Mouse (Mus musculus): Measurements from ENCODE around the gene Tyro3. TPM values are rescaled to one million over a fixed set of nuclear protein-coding genes. Genes with fewer than 3 reads are reported as not detected.

Gene Tyro3
- polyA plus RNA-seq, 1 experiment from 2014 or later: 19.2 TPM

GRCm38 (mm10) chr2:119798246-119798927 is 854 bp downstream of the Tyro3 start:
- Histone ChIP-seq H3K4me2 (peak overlapping the region; percentile 97), H3K27me3 (peaks cover 46% of the 10 kb centered on the region), H3K4me3 (no peak overlapping the region), H3K36me3 (no peaks in the 10 kb centered on the region), H3K4me1 (replicated peaks) (peaks cover 44% of the 10 kb centered on the region), H3K9ac (no peak overlapping the region), H3K27ac (replicated peaks) (no peak overlapping the region), H3K9me3 (no peaks in the 10 kb centered on the region)
- ATAC-seq (ENCODE audit: low read depth): no peak
- 9% methylated on average over 13 of the region's 13 CpGs for WGBS

GRCm38 (mm10) chr2:119799181-119799960 is 1.8 kb downstream of the Tyro3 start:
- peak; percentile 76 for ATAC-seq (ENCODE audit: low read depth)
- H3K4me2 ChIP-seq: peak overlapping the region; percentile 97
- peak overlapping the region; percentile 77 for H3K4me3 ChIP-seq
- H3K9ac ChIP-seq: peak overlapping the region; percentile 92
- 0 out of 2 replicates have a peak overlapping the region, but pooled peaks have one; percentile 33 for H3K27ac ChIP-seq (replicated peaks)
- whole genome bisulfite sequencing: under 1% methylated on average over 48 of the region's 89 CpGs
- H3K27me3 ChIP-seq: peaks cover 44% of the 10 kb centered on the region
- H3K36me3 ChIP-seq: no peaks in the 10 kb centered on the region
- H3K9me3 ChIP-seq: no peaks in the 10 kb centered on the region
- peaks cover 53% of the 10 kb centered on the region for H3K4me1 ChIP-seq (replicated peaks)

GRCm38 (mm10) chr2:119799961-119800550 is 2.5 kb downstream of the Tyro3 start:
- Histone ChIP-seq H3K4me3 (peak overlapping the region; percentile 77), H3K4me1 (replicated peaks) (peaks cover 60% of the 10 kb centered on the region), H3K9me3 (no peaks in the 10 kb centered on the region), H3K27ac (replicated peaks) (0 out of 2 replicates have a peak overlapping the region, but pooled peaks have one; percentile 33), H3K4me2 (peak overlapping the region; percentile 97), H3K36me3 (no peaks in the 10 kb centered on the region), H3K27me3 (peaks cover 41% of the 10 kb centered on the region), H3K9ac (peak overlapping the region; percentile 92)
- ATAC-seq (ENCODE audit: low read depth): peak; percentile 6; the same call in 1 of the 2 replicates
- WGBS: 1% methylated on average over 20 of the region's 27 CpGs

GRCm38 (mm10) chr2:119800876-119801846 is 3.6 kb downstream of the Tyro3 start:
- H3K36me3 ChIP-seq: no peaks in the 10 kb centered on the region
- H3K27ac ChIP-seq (replicated peaks): no peak overlapping the region
- ATAC-seq (ENCODE audit: low read depth): no peak
- H3K27me3 ChIP-seq: peaks cover 37% of the 10 kb centered on the region
- peaks cover 66% of the 10 kb centered on the region for H3K4me1 ChIP-seq (replicated peaks)
- peak overlapping the region; percentile 97 for H3K4me2 ChIP-seq
- H3K4me3 ChIP-seq: peak overlapping the region; percentile 77
- H3K9me3 ChIP-seq: no peaks in the 10 kb centered on the region
- 57% methylated on average over 15 of the region's 15 CpGs for WGBS
- peak overlapping the region; percentile 92 for H3K9ac ChIP-seq

- peak overlapping the region; percentile 4; the same call in 1 of the 2 replicates for H3K4me2 ChIP-seq
These were observed 5.5 kb downstream of the Tyro3 start for GRCm38 (mm10) chr2:119802767-119803617.

GRCm38 (mm10) chr2:119803618-119804274 is 6.2 kb downstream of the Tyro3 start:
- Histone ChIP-seq H3K4me3 (no peak overlapping the region), H3K4me2 (no peak overlapping the region), H3K9me3 (no peaks in the 10 kb centered on the region), H3K27me3 (peaks cover 11% of the 10 kb centered on the region), H3K4me1 (replicated peaks) (peaks cover 62% of the 10 kb centered on the region), H3K27ac (replicated peaks) (peak overlapping the region; percentile 69), H3K9ac (0 out of 2 replicates have a peak overlapping the region, but pooled peaks have one; percentile 41), H3K36me3 (peaks cover 6% of the 10 kb centered on the region)
- 13% methylated on average over 6 of the region's 6 CpGs for WGBS
- 0 out of 2 replicates have a peak, but pooled peaks have one; percentile 24 for ATAC-seq (ENCODE audit: low read depth)

More at GRCm38 (mm10) chr2:119802767-119803617, 5.5 kb downstream of the Tyro3 start:
- Histone ChIP-seq H3K27ac (replicated peaks) (peak overlapping the region; percentile 69), H3K36me3 (peaks cover 5% of the 10 kb centered on the region), H3K27me3 (peaks cover 19% of the 10 kb centered on the region), H3K4me3 (no peak overlapping the region), H3K9ac (peak overlapping the region; percentile 12; the same call in 1 of the 2 replicates), H3K4me1 (replicated peaks) (peaks cover 65% of the 10 kb centered on the region), H3K9me3 (no peaks in the 10 kb centered on the region)
- 29% methylated on average over 10 of the region's 10 CpGs for WGBS
- peak; percentile 21; the same call in 1 of the 2 replicates for ATAC-seq (ENCODE audit: low read depth)

- peaks cover 60% of the 10 kb centered on the region for H3K4me1 ChIP-seq (replicated peaks)
These were observed 6.7 kb downstream of the Tyro3 start for GRCm38 (mm10) chr2:119804275-119804628.

GRCm38 (mm10) chr2:119804776-119805175 is 7.2 kb downstream of the Tyro3 start:
- 27% methylated on average over 9 of the region's 9 CpGs for WGBS
- Histone ChIP-seq H3K9ac (no peak overlapping the region), H3K4me1 (replicated peaks) (peaks cover 60% of the 10 kb centered on the region), H3K4me2 (no peak overlapping the region), H3K36me3 (peaks cover 7% of the 10 kb centered on the region), H3K27me3 (peaks cover 11% of the 10 kb centered on the region), H3K27ac (replicated peaks) (peak overlapping the region; percentile 69; the same call in 1 of the 2 replicates), H3K4me3 (no peak overlapping the region), H3K9me3 (no peaks in the 10 kb centered on the region)
- ATAC-seq (ENCODE audit: low read depth): peak; percentile 16; the same call in 1 of the 2 replicates

More at GRCm38 (mm10) chr2:119804275-119804628, 6.7 kb downstream of the Tyro3 start:
- Histone ChIP-seq H3K4me2 (no peak overlapping the region), H3K4me3 (no peak overlapping the region), H3K27me3 (peaks cover 11% of the 10 kb centered on the region), H3K9me3 (no peaks in the 10 kb centered on the region), H3K27ac (replicated peaks) (peak overlapping the region; percentile 69), H3K36me3 (peaks cover 6% of the 10 kb centered on the region), H3K9ac (no peak overlapping the region)
- WGBS: 38% methylated on average over 5 of the region's 5 CpGs
- ATAC-seq (ENCODE audit: low read depth): no peak

GRCm38 (mm10) chr2:119805536-119805935 is 8.0 kb downstream of the Tyro3 start:
- WGBS: 46% methylated on average over 8 of the region's 8 CpGs
- Histone ChIP-seq H3K4me3 (no peak overlapping the region), H3K27me3 (peaks cover 11% of the 10 kb centered on the region), H3K4me1 (replicated peaks) (peaks cover 53% of the 10 kb centered on the region), H3K27ac (replicated peaks) (no peak overlapping the region), H3K36me3 (peaks cover 15% of the 10 kb centered on the region), H3K9me3 (no peaks in the 10 kb centered on the region), H3K9ac (0 out of 2 replicates have a peak overlapping the region, but pooled peaks have one; percentile 2), H3K4me2 (no peak overlapping the region)
- no peak for ATAC-seq (ENCODE audit: low read depth)

- Histone ChIP-seq H3K9me3 (no peaks in the 10 kb centered on the region), H3K4me2 (no peak overlapping the region), H3K4me1 (replicated peaks) (peaks cover 29% of the 10 kb centered on the region), H3K9ac (no peak overlapping the region), H3K4me3 (no peak overlapping the region), H3K27ac (replicated peaks) (no peak overlapping the region), H3K36me3 (peaks cover 41% of the 10 kb centered on the region), H3K27me3 (no peaks in the 10 kb centered on the region)
- 9% methylated on average over 4 of the region's 4 CpGs for WGBS
- no peak for ATAC-seq (ENCODE audit: low read depth)
These were observed 10.9 kb downstream of the Tyro3 start for GRCm38 (mm10) chr2:119808438-119808837.

Data from neural tube, embryonic 13.5 days (tissue).